Mouse (Mus musculus) small intestine, adult 2 months (tissue): ENCODE data around the gene Ccnj.

ENCODE experiments used
- CTCF ChIP-seq: fragments of 200-500 bp; IDR thresholded peaks from 2 replicates; pipeline ENCODE4 v1.5.1; 2012; ENCODE audit warnings: low read depth, mild to moderate bottlenecking, control low read depth, inconsistent platforms, low read length, moderate library complexity, mixed read lengths; ENCODE audit not compliant: insufficient replicate concordance, insufficient read length; ENCODE audit errors: extremely low read depth
- POLR2A ChIP-seq: fragments of 200-500 bp; IDR thresholded peaks from 2 replicates; pipeline ENCODE4 v1.6.1; 2012; ENCODE audit warnings: low read depth, mild to moderate bottlenecking, control low read depth, inconsistent platforms, low read length, moderate library complexity

DNA sequence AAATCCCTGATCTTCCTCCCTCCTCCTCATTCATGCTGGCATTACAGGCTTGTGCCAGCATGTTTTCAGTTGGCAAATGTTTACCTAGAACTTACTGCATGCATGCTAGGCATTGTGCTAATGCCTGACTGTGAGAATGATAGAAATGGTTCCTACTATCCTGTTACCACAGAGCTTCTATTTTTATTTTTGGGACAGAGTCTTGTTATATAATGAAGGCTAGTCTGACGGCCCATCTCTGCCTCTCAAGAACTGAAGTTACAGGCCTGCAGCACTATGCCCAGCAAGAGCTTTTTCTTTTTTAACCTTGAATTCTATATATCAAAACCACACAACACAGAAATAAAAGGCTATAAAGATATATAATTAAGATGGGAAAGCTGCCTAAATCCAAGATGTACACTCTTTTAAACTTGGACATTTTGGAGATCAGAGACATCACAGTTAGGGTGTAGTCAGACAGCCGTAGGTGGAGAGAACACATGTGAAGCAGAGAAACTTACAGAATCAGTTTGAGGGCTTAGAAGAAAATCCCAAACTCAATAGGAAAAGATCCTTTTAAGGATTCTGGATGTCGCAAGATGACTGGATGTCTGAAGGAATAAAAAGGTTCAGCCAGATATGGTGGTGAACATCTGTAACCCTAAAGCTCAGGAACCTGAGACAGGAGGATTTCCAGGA is 38.5 kb downstream of the Ccnj start:
- TF ChIP-seq POLR2A (no peak), CTCF (no peak)
